Mouse (Mus musculus) megakaryocyte, embryonic 14.5 days (primary cell): ENCODE results near the gene St3gal3. TPM values are rescaled to one million over a fixed set of nuclear protein-coding genes. Genes with fewer than 3 reads are reported as not detected.

Source experiments
- H3K27me3 ChIP-seq: replicated peaks from 2 replicates; pipeline ENCODE3; 2012; ENCODE audit warnings: inconsistent platforms
- H3K36me3 ChIP-seq: replicated peaks from 2 replicates; pipeline ENCODE3; 2012; ENCODE audit warnings: low read length, inconsistent platforms, mixed read lengths
- H3K4me1 ChIP-seq: 2 replicates; pipeline ENCODE4 v1.6.1; 2012; ENCODE audit warnings: inconsistent platforms
- H3K4me3 ChIP-seq: replicated peaks from 2 replicates; pipeline ENCODE3; 2012; ENCODE audit warnings: moderate library complexity, mild to moderate bottlenecking, inconsistent platforms
- H3K9me3 ChIP-seq: 2 replicates; pipeline ENCODE4 v1.6.1; 2012; ENCODE audit warnings: inconsistent platforms
- FLI1 ChIP-seq: IDR thresholded peaks from 2 replicates; pipeline ENCODE4 v1.6.1; 2012; ENCODE audit warnings: low read length, inconsistent platforms, mixed read lengths
- GATA1 ChIP-seq: IDR thresholded peaks from 3 replicates; pipeline ENCODE4 v1.6.1; 2012; ENCODE audit warnings: mixed read lengths, low read length, inconsistent platforms, borderline replicate concordance
- polyA plus RNA-seq: library from polyadenylated mRNA; stranded (reverse); fragments of >175 nt; gene quantifications from 2 replicates; pipeline ENCODE4 v1.2.3, GENCODE M21; 2012; ENCODE audit warnings: low replicate concordance; ENCODE audit not compliant: insufficient read depth

Gene St3gal3
- polyA plus RNA-seq, 1 experiment, result 17.4 TPM

- Histone ChIP-seq H3K4me1 (peaks cover 30% of the 10 kb centered on the region), H3K36me3 (peaks cover 4% of the 10 kb centered on the region)
Measured at GRCm38 (mm10) chr4:118041145-118041544, 93.6 kb downstream of the St3gal3 start.

DNA sequence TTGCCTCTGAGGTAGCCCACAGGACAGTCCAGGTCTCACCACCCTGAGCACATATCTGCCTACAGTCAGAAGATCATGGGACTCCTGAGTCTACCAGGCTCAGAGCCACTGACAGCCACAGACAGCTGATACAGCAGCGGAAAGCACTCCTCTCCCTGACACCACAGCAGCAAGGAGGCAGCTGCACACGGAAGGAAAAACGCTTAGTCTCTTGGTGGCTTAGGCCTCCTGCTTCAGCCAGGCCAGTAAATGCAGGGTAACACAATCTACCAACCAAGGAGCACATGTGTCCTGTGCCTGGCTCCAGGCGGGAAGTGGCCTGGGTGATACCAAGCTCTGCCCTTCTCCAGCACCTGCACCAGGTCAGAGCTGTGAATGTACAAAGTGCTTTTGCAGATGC, 94.1 kb downstream of the St3gal3 start:
- Histone ChIP-seq H3K4me3 (no peak overlapping the region), H3K36me3 (peaks cover 4% of the 10 kb centered on the region), H3K4me1 (peaks cover 30% of the 10 kb centered on the region), H3K27me3 (no peaks in the 10 kb centered on the region), H3K9me3 (no peaks in the 10 kb centered on the region)
- TF ChIP-seq FLI1, result no peak
- TF ChIP-seq GATA1, result no peak

More at GRCm38 (mm10) chr4:118041145-118041544, 93.6 kb downstream of the St3gal3 start:
- Histone ChIP-seq H3K27me3 (no peaks in the 10 kb centered on the region), H3K9me3 (no peaks in the 10 kb centered on the region), H3K4me3 (no peak overlapping the region)
- no peak for TF ChIP-seq GATA1
- no peak for TF ChIP-seq FLI1

GRCm38 (mm10) chr4:118039964-118040363, 94.8 kb downstream of the St3gal3 start:
- H3K27me3 ChIP-seq, result no peaks in the 10 kb centered on the region
- H3K36me3 ChIP-seq, result peaks cover 4% of the 10 kb centered on the region
- H3K9me3 ChIP-seq, result 0 out of 2 replicates have a peak, but pooled peaks cover 3% of the 10 kb centered on the region
- H3K4me3 ChIP-seq, result no peak overlapping the region
- H3K4me1 ChIP-seq, result peaks cover 26% of the 10 kb centered on the region
- TF ChIP-seq GATA1 (no peak), FLI1 (no peak)

DNA sequence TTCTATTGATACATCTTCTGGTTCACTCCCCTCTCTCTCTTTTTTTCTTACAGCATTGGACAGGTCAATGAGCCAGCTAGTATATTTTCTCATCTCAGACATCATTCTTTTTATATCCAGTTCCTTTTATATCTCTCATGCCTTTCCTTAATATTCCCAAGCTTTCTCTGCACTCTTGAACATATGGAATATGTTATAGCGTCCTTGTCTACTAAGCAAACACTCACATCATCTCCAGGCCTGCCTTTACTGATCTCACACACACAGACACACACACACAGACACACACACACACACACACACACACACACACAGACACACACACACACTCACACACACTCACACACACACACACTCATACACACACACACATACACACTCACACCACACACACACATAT, 96.7 kb downstream of the St3gal3 start:
- Histone ChIP-seq H3K36me3 (peaks cover 4% of the 10 kb centered on the region), H3K4me3 (no peak overlapping the region), H3K27me3 (no peaks in the 10 kb centered on the region), H3K9me3 (0 out of 2 replicates have a peak, but pooled peaks cover 3% of the 10 kb centered on the region), H3K4me1 (peaks cover 9% of the 10 kb centered on the region)
- no peak for TF ChIP-seq GATA1
- TF ChIP-seq FLI1, result no peak

- peaks cover 4% of the 10 kb centered on the region for H3K36me3 ChIP-seq
- TF ChIP-seq GATA1 (no peak), FLI1 (no peak)
Measured at GRCm38 (mm10) chr4:118037406-118037805, 97.3 kb downstream of the St3gal3 start.

GRCm38 (mm10) chr4:118036531-118036930, 98.2 kb downstream of the St3gal3 start:
- no peak overlapping the region for H3K4me3 ChIP-seq
- 0 out of 2 replicates have a peak, but pooled peaks cover 3% of the 10 kb centered on the region for H3K9me3 ChIP-seq
- peaks cover 11% of the 10 kb centered on the region for H3K4me1 ChIP-seq
- no peaks in the 10 kb centered on the region for H3K27me3 ChIP-seq
- TF ChIP-seq FLI1 (no peak), GATA1 (no peak)
- H3K36me3 ChIP-seq, result peaks cover 4% of the 10 kb centered on the region

More at GRCm38 (mm10) chr4:118037406-118037805, 97.3 kb downstream of the St3gal3 start:
- Histone ChIP-seq H3K4me3 (no peak overlapping the region), H3K4me1 (peaks cover 9% of the 10 kb centered on the region), H3K27me3 (no peaks in the 10 kb centered on the region), H3K9me3 (0 out of 2 replicates have a peak, but pooled peaks cover 3% of the 10 kb centered on the region)

- TF ChIP-seq FLI1 (no peak), GATA1 (no peak)
- Histone ChIP-seq H3K4me3 (no peak overlapping the region), H3K4me1 (peaks cover 6% of the 10 kb centered on the region), H3K36me3 (peaks cover 4% of the 10 kb centered on the region), H3K27me3 (no peaks in the 10 kb centered on the region), H3K9me3 (0 out of 2 replicates have a peak, but pooled peaks cover 3% of the 10 kb centered on the region)
Measured at GRCm38 (mm10) chr4:118035090-118035489, 99.6 kb downstream of the St3gal3 start.

GRCm38 (mm10) chr4:118033026-118033425, 101.7 kb downstream of the St3gal3 start:
- Histone ChIP-seq H3K4me3 (no peak overlapping the region), H3K9me3 (0 out of 2 replicates have a peak, but pooled peaks cover 3% of the 10 kb centered on the region), H3K27me3 (no peaks in the 10 kb centered on the region), H3K36me3 (peaks cover 7% of the 10 kb centered on the region), H3K4me1 (peaks cover 5% of the 10 kb centered on the region; the same call in 1 of the 2 replicates)
- TF ChIP-seq FLI1 (no peak), GATA1 (no peak)

GRCm38 (mm10) chr4:118031776-118032170, 102.9 kb downstream of the St3gal3 start:
- 0 out of 2 replicates have a peak, but pooled peaks cover 3% of the 10 kb centered on the region for H3K9me3 ChIP-seq
- peaks cover 3% of the 10 kb centered on the region for H3K36me3 ChIP-seq
- H3K4me1 ChIP-seq, result peaks cover 5% of the 10 kb centered on the region; the same call in 1 of the 2 replicates
- H3K27me3 ChIP-seq, result no peaks in the 10 kb centered on the region
- TF ChIP-seq GATA1 (no peak), FLI1 (no peak)
- no peak overlapping the region for H3K4me3 ChIP-seq

- TF ChIP-seq FLI1, result no peak
- TF ChIP-seq GATA1, result no peak
- no peak overlapping the region for H3K4me3 ChIP-seq
Measured at GRCm38 (mm10) chr4:118031132-118031775, 103.5 kb downstream of the St3gal3 start.

More at GRCm38 (mm10) chr4:118031132-118031775, 103.5 kb downstream of the St3gal3 start:
- Histone ChIP-seq H3K36me3 (peaks cover 3% of the 10 kb centered on the region), H3K4me1 (peaks cover 5% of the 10 kb centered on the region; the same call in 1 of the 2 replicates), H3K27me3 (no peaks in the 10 kb centered on the region), H3K9me3 (0 out of 2 replicates have a peak, but pooled peaks cover 3% of the 10 kb centered on the region)
